Mouse (Mus musculus) small intestine, adult 2 months (tissue): ENCODE results near the gene Ap3b1.

Source experiments
- CTCF ChIP-seq: fragments of 200-500 bp; IDR thresholded peaks from 2 replicates; pipeline ENCODE4 v1.5.1; 2012; ENCODE audit warnings: low read depth, mild to moderate bottlenecking, control low read depth, inconsistent platforms, low read length, moderate library complexity, mixed read lengths; ENCODE audit not compliant: insufficient replicate concordance, insufficient read length; ENCODE audit errors: extremely low read depth
- POLR2A ChIP-seq: fragments of 200-500 bp; IDR thresholded peaks from 2 replicates; pipeline ENCODE4 v1.6.1; 2012; ENCODE audit warnings: low read depth, mild to moderate bottlenecking, control low read depth, inconsistent platforms, low read length, moderate library complexity

DNA sequence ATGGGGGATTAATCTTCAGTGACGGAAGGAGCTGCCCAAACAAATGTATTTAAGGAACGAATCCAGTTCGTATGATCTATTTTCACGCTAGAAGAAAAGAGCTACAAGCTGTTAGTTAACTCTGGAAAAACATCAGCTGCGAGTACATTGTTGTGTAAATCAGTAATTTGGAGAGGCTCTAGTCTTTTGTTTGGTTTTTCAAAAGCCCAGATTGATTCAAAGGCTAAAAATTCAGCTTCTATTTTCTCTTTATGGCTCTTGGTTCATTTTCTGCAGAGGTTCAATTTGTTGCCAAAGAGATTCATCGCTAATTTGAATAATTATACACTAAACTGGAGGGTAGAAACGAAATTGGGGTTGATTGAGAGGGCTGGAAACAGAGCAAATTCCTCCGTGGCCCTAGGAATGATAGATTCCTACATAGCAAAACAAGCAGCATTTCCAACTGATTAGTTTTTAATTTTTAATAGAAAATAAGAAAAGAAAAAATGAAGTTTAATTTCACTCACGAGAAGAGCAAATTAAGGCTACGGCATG lies 41.7 kb upstream of the Ap3b1 start:
- TF ChIP-seq CTCF (no peak), POLR2A (no peak)
